Mouse (Mus musculus) midbrain, embryonic 15.5 days (tissue): ENCODE measurements at regions not wholly inside any gene's neighbourhood (a gene's known extent, or its start where the extent isn't known, plus 50 kb on each side); places are given as distances from the start of the nearest gene placed in this dataset.

Experiments
- ATAC-seq: fragments of 200-750 bp; cut with Nextera tagmentation; replicated peaks from 2 replicates; pipeline ENCODE4 v1.8.0; 2017; ENCODE audit warnings: moderate TSS enrichment
- H3K27ac ChIP-seq: fragments of 300-500 bp; sonication (generic); 2 replicates; pipeline ENCODE4 v1.5.1; 2015; ENCODE audit warnings: mild to moderate bottlenecking, inconsistent platforms
- H3K27me3 ChIP-seq: fragments of 300-500 bp; sonication (generic); replicated peaks from 2 replicates; pipeline ENCODE4 v1.6.1; 2015; ENCODE audit warnings: inconsistent platforms
- H3K36me3 ChIP-seq: fragments of 300-500 bp; sonication (generic); replicated peaks from 2 replicates; pipeline ENCODE4 v1.6.1; 2015; ENCODE audit warnings: inconsistent platforms
- H3K4me1 ChIP-seq: fragments of 300-500 bp; sonication (generic); 2 replicates; pipeline ENCODE4 v1.6.1; 2015; ENCODE audit warnings: inconsistent platforms
- H3K4me2 ChIP-seq: fragments of 300-500 bp; sonication (generic); 2 replicates; pipeline ENCODE4 v1.6.1; 2015; ENCODE audit warnings: inconsistent platforms, mild to moderate bottlenecking, moderate library complexity
- H3K4me3 ChIP-seq: fragments of 300-500 bp; sonication (generic); 2 replicates; pipeline ENCODE4 v1.5.1; 2015; ENCODE audit warnings: mild to moderate bottlenecking, inconsistent platforms
- H3K9ac ChIP-seq: fragments of 300-500 bp; sonication (generic); 2 replicates; pipeline ENCODE4 v1.6.1; 2015; ENCODE audit warnings: mild to moderate bottlenecking, inconsistent platforms
- H3K9me3 ChIP-seq: fragments of 300-500 bp; sonication (generic); 2 replicates; pipeline ENCODE4 v1.6.1; 2016; ENCODE audit warnings: inconsistent platforms
- WGBS: fragments of 180-500 bp; shearing (Covaris S2); methylation state at CpG from one replicate; pipeline ENCODE4 v1.1.7; 2015; ENCODE audit warnings: mixed read lengths; 5-methylcytosine and 5-hydroxymethylcytosine counted together

GRCm38 (mm10) chr8:30570547-30570946 is 2858.0 kb upstream of the 5930422O12Rik start:
- no peaks in the 10 kb centered on the region for H3K4me1 ChIP-seq
- H3K4me2 ChIP-seq: no peak overlapping the region
- WGBS: 22% methylated on average over 5 of the region's 5 CpGs
- no peak overlapping the region for H3K4me3 ChIP-seq
- no peaks in the 10 kb centered on the region for H3K36me3 ChIP-seq
- no peaks in the 10 kb centered on the region for H3K27me3 ChIP-seq
- H3K27ac ChIP-seq: no peak overlapping the region
- no peaks in the 10 kb centered on the region for H3K9me3 ChIP-seq
- ATAC-seq: no peak
- no peak overlapping the region for H3K9ac ChIP-seq

GRCm38 (mm10) chr8:30587508-30587907 is 2841.0 kb upstream of the 5930422O12Rik start:
- WGBS: 87% methylated on average over 5 of the region's 5 CpGs
- H3K4me2 ChIP-seq: no peak overlapping the region
- no peaks in the 10 kb centered on the region for H3K36me3 ChIP-seq
- no peak overlapping the region for H3K27ac ChIP-seq
- H3K4me3 ChIP-seq: no peak overlapping the region
- H3K9me3 ChIP-seq: no peaks in the 10 kb centered on the region
- no peak for ATAC-seq
- H3K27me3 ChIP-seq: no peaks in the 10 kb centered on the region
- H3K9ac ChIP-seq: no peak overlapping the region
- no peaks in the 10 kb centered on the region for H3K4me1 ChIP-seq

- no peak overlapping the region for H3K4me2 ChIP-seq
- no peak overlapping the region for H3K4me3 ChIP-seq
- no peaks in the 10 kb centered on the region for H3K9me3 ChIP-seq
- ATAC-seq: no peak
- H3K27me3 ChIP-seq: no peaks in the 10 kb centered on the region
- WGBS: no CpG with 5 or more reads among the region's 1 CpGs
- H3K27ac ChIP-seq: no peak overlapping the region
- no peaks in the 10 kb centered on the region for H3K4me1 ChIP-seq
- H3K36me3 ChIP-seq: no peaks in the 10 kb centered on the region
- no peak overlapping the region for H3K9ac ChIP-seq
Measured at GRCm38 (mm10) chr8:30602421-30602820, 2826.1 kb upstream of the 5930422O12Rik start.

- Histone ChIP-seq H3K4me3 (no peak overlapping the region), H3K4me2 (no peak overlapping the region), H3K27ac (no peak overlapping the region), H3K4me1 (no peaks in the 10 kb centered on the region), H3K36me3 (no peaks in the 10 kb centered on the region), H3K9ac (no peak overlapping the region), H3K9me3 (no peaks in the 10 kb centered on the region), H3K27me3 (no peaks in the 10 kb centered on the region)
- ATAC-seq: no peak
- 45% methylated on average over 5 of the region's 5 CpGs for WGBS
Measured at GRCm38 (mm10) chr8:30630332-30630731, 2798.2 kb upstream of the 5930422O12Rik start.

- Histone ChIP-seq H3K36me3 (no peaks in the 10 kb centered on the region), H3K4me1 (no peaks in the 10 kb centered on the region), H3K9ac (no peak overlapping the region), H3K4me3 (no peak overlapping the region), H3K4me2 (no peak overlapping the region), H3K27ac (no peak overlapping the region), H3K27me3 (no peaks in the 10 kb centered on the region), H3K9me3 (no peaks in the 10 kb centered on the region)
- ATAC-seq: no peak
- WGBS: 73% methylated on average over 2 of the region's 2 CpGs
Measured at GRCm38 (mm10) chr8:30636791-30637190, 2791.7 kb upstream of the 5930422O12Rik start.

GRCm38 (mm10) chr8:30642866-30643690 is 2785.4 kb upstream of the 5930422O12Rik start:
- WGBS: 35% methylated on average over 3 of the region's 3 CpGs
- no peak for ATAC-seq

GRCm38 (mm10) chr8:30648497-30648896 is 2780.0 kb upstream of the 5930422O12Rik start:
- Histone ChIP-seq H3K4me3 (no peak overlapping the region), H3K27ac (no peak overlapping the region), H3K9me3 (no peaks in the 10 kb centered on the region), H3K4me1 (peaks cover 4% of the 10 kb centered on the region), H3K9ac (no peak overlapping the region), H3K36me3 (no peaks in the 10 kb centered on the region), H3K4me2 (no peak overlapping the region), H3K27me3 (no peaks in the 10 kb centered on the region)
- ATAC-seq: peak; percentile 75

More at GRCm38 (mm10) chr8:30642866-30643690, 2785.4 kb upstream of the 5930422O12Rik start:
- H3K9ac ChIP-seq: no peak overlapping the region
- H3K27ac ChIP-seq: no peak overlapping the region
- no peaks in the 10 kb centered on the region for H3K9me3 ChIP-seq
- H3K27me3 ChIP-seq: no peaks in the 10 kb centered on the region
- H3K4me1 ChIP-seq: peaks cover 4% of the 10 kb centered on the region
- no peaks in the 10 kb centered on the region for H3K36me3 ChIP-seq
- H3K4me3 ChIP-seq: no peak overlapping the region
- no peak overlapping the region for H3K4me2 ChIP-seq

GRCm38 (mm10) chr8:30655749-30656241 is 2772.7 kb upstream of the 5930422O12Rik start:
- peak; percentile 90 for ATAC-seq
- 33% methylated on average over 10 of the region's 10 CpGs for WGBS
- no peak overlapping the region; the same call in 1 of the 2 replicates for H3K4me2 ChIP-seq

GRCm38 (mm10) chr8:30661261-30661660 is 2767.2 kb upstream of the 5930422O12Rik start:
- no peak for ATAC-seq
- Histone ChIP-seq H3K9me3 (no peaks in the 10 kb centered on the region), H3K4me2 (no peak overlapping the region), H3K36me3 (no peaks in the 10 kb centered on the region), H3K27ac (no peak overlapping the region), H3K9ac (no peak overlapping the region), H3K27me3 (no peaks in the 10 kb centered on the region), H3K4me3 (no peak overlapping the region), H3K4me1 (peaks cover 3% of the 10 kb centered on the region)
- WGBS: 66% methylated on average over 2 of the region's 2 CpGs

More at GRCm38 (mm10) chr8:30655749-30656241, 2772.7 kb upstream of the 5930422O12Rik start:
- H3K9ac ChIP-seq: no peak overlapping the region
- peaks cover 16% of the 10 kb centered on the region for H3K4me1 ChIP-seq
- no peaks in the 10 kb centered on the region for H3K9me3 ChIP-seq
- H3K36me3 ChIP-seq: no peaks in the 10 kb centered on the region
- no peaks in the 10 kb centered on the region for H3K27me3 ChIP-seq
- peak overlapping the region; percentile 76 for H3K27ac ChIP-seq
- H3K4me3 ChIP-seq: no peak overlapping the region

GRCm38 (mm10) chr8:30669451-30669850 is 2759.1 kb upstream of the 5930422O12Rik start:
- no peak overlapping the region for H3K9ac ChIP-seq
- H3K4me1 ChIP-seq: peaks cover 13% of the 10 kb centered on the region; the same call in 1 of the 2 replicates
- no peaks in the 10 kb centered on the region for H3K36me3 ChIP-seq
- H3K27ac ChIP-seq: no peak overlapping the region
- no peak overlapping the region for H3K4me2 ChIP-seq
- no peaks in the 10 kb centered on the region for H3K9me3 ChIP-seq
- H3K27me3 ChIP-seq: no peaks in the 10 kb centered on the region
- 42% methylated on average over 4 of the region's 4 CpGs for WGBS
- H3K4me3 ChIP-seq: no peak overlapping the region
- ATAC-seq: no peak

- no peaks in the 10 kb centered on the region for H3K4me1 ChIP-seq
- no peaks in the 10 kb centered on the region for H3K27me3 ChIP-seq
- WGBS: 78% methylated on average over 1 of the region's 1 CpGs
- no peak for ATAC-seq
- no peaks in the 10 kb centered on the region for H3K9me3 ChIP-seq
- H3K4me3 ChIP-seq: no peak overlapping the region
- no peak overlapping the region for H3K27ac ChIP-seq
- no peaks in the 10 kb centered on the region for H3K36me3 ChIP-seq
- no peak overlapping the region for H3K4me2 ChIP-seq
- no peak overlapping the region for H3K9ac ChIP-seq
Measured at GRCm38 (mm10) chr8:30677423-30677822, 2751.1 kb upstream of the 5930422O12Rik start.

- 33% methylated on average over 3 of the region's 3 CpGs for WGBS
- Histone ChIP-seq H3K9me3 (no peaks in the 10 kb centered on the region), H3K4me3 (no peak overlapping the region), H3K27ac (no peak overlapping the region), H3K27me3 (no peaks in the 10 kb centered on the region), H3K36me3 (no peaks in the 10 kb centered on the region), H3K4me2 (no peak overlapping the region), H3K9ac (no peak overlapping the region), H3K4me1 (no peaks in the 10 kb centered on the region)
- ATAC-seq: no peak
Measured at GRCm38 (mm10) chr8:30682169-30682568, 2746.3 kb upstream of the 5930422O12Rik start.

GRCm38 (mm10) chr8:30686539-30686938 is 2742.0 kb upstream of the 5930422O12Rik start:
- 87% methylated on average over 3 of the region's 3 CpGs for WGBS
- no peak for ATAC-seq
- no peaks in the 10 kb centered on the region for H3K27me3 ChIP-seq

More at GRCm38 (mm10) chr8:30686539-30686938, 2742.0 kb upstream of the 5930422O12Rik start:
- no peaks in the 10 kb centered on the region for H3K36me3 ChIP-seq
- no peaks in the 10 kb centered on the region for H3K4me1 ChIP-seq
- H3K9ac ChIP-seq: no peak overlapping the region
- H3K4me2 ChIP-seq: no peak overlapping the region
- no peak overlapping the region for H3K4me3 ChIP-seq
- no peaks in the 10 kb centered on the region for H3K9me3 ChIP-seq
- H3K27ac ChIP-seq: no peak overlapping the region
